10 mouse cellular contexts compared by ENCODE assay signal in the genomic region with DNA sequence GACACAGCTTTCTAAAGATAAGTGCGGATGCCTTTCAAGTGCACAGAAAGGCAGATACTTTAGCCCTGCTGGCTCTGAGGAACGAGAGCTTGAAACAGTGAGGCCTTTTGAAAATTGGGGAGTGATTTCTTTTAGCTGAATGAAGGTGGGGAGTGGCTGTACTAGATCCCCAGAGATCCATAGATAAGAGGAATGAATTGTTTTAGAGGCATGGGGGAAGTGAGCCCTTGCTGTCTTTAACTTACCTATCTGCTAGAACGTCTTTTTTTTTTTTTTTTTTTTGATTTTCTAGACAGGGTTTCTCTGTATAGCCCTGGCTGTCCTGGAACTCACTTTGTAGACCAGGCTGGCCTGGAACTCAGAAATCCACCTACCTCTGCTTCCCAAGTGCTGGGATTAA. TPM values are rescaled to one million over a fixed set of nuclear protein-coding genes. Genes with fewer than 3 reads are reported as not detected.
A peak's percentile ranks its signal among the peaks of the same experiment; 100 is the strongest.
DNase-seq lines count a peak whose midpoint lies in the region; ATAC-seq lines count a peak whose summit lies in the region.
"Had no signal": no experiment of that assay in that cellular context is flagged by ENCODE, and none has a peak within 500 bp of the region (broad histone marks: within the 10 kb centered on the region; RNA-seq: fewer than 3 reads in every experiment).

No protein-coding gene starts in this region.

- peaks cover 33% of the 10 kb centered on the region for H3K4me1 ChIP-seq in heart, embryonic 16.5 days (ENCODE audit: control insufficient read depth, insufficient read depth, low read length)
- peaks cover 26% of the 10 kb centered on the region for H3K4me1 ChIP-seq in embryonic facial prominence, embryonic 10.5 days
- peaks cover 22% of the 10 kb centered on the region for H3K4me1 ChIP-seq in hindbrain, embryonic 12.5 days
- peaks cover 23% of the 10 kb centered on the region for H3K4me1 ChIP-seq in midbrain, embryonic 14.5 days (ENCODE audit: control insufficient read depth, insufficient read depth, low read length)

- intact Hi-C loops in heart, postnatal 14 days (cut with DNase I), result no loop called here

- peak overlapping the region; percentile 87 for H3K4me2 ChIP-seq in heart, embryonic 16.5 days (ENCODE audit: low read depth, low read length)
- H3K4me2 ChIP-seq in hindbrain, embryonic 12.5 days (replicated peaks), result peak overlapping the region; percentile 60
- H3K4me2 ChIP-seq in midbrain, embryonic 14.5 days (ENCODE audit: low read length), result peak overlapping the region; percentile 39

- peak overlapping the region; percentile 48 for H3K4me3 ChIP-seq in heart, embryonic 16.5 days (ENCODE audit: low read length)
- peak overlapping the region; percentile 81; the same call in 1 of the 2 replicates for H3K4me3 ChIP-seq in embryonic facial prominence, embryonic 10.5 days
- 0 out of 2 replicates have a peak overlapping the region, but pooled peaks have one; percentile 1 for H3K4me3 ChIP-seq in hindbrain, embryonic 12.5 days
- peak overlapping the region; percentile 10; the same call in 1 of the 2 replicates for H3K4me3 ChIP-seq in midbrain, embryonic 14.5 days (replicated peaks; ENCODE audit: low read depth, low read length)

- no peaks in the 10 kb centered on the region for H3K27me3 ChIP-seq in heart, embryonic 16.5 days (ENCODE audit: control insufficient read depth, insufficient read depth, low read length)
- H3K27me3 ChIP-seq in embryonic facial prominence, embryonic 10.5 days (replicated peaks; ENCODE audit: low read depth, poor library complexity, severe bottlenecking), result no peaks in the 10 kb centered on the region
- no peaks in the 10 kb centered on the region for H3K27me3 ChIP-seq in hindbrain, embryonic 12.5 days
- H3K27me3 ChIP-seq in midbrain, embryonic 14.5 days (ENCODE audit: control insufficient read depth, insufficient read depth, low read length), result no peaks in the 10 kb centered on the region

- WGBS in heart, embryonic 16.5 days, result 18% methylated on average over 3 of the region's 3 CpGs
- 45% methylated on average over 3 of the region's 3 CpGs for WGBS in embryonic facial prominence, embryonic 10.5 days
- WGBS in hindbrain, embryonic 12.5 days, result 66% methylated on average over 3 of the region's 3 CpGs
- WGBS in midbrain, embryonic 14.5 days, result 52% methylated on average over 3 of the region's 3 CpGs

- H3K36me3 ChIP-seq in heart, embryonic 16.5 days (ENCODE audit: control insufficient read depth, insufficient read depth), result no peaks in the 10 kb centered on the region
- peaks cover 36% of the 10 kb centered on the region for H3K36me3 ChIP-seq in embryonic facial prominence, embryonic 10.5 days (replicated peaks)
- H3K36me3 ChIP-seq in hindbrain, embryonic 12.5 days, result 0 out of 2 replicates have a peak, but pooled peaks cover 2% of the 10 kb centered on the region
- 0 out of 2 replicates have a peak, but pooled peaks cover 3% of the 10 kb centered on the region for H3K36me3 ChIP-seq in midbrain, embryonic 14.5 days (ENCODE audit: control insufficient read depth, insufficient read depth, low read length)

- DNase-seq in heart, postnatal 14 days, result no peak
- DNase-seq in embryonic facial prominence, embryonic 10.5 days (ENCODE audit: low spot score), result no peak
- no peak for DNase-seq in midbrain, embryonic 14.5 days
- DNase-seq in thymus, postnatal 4 days, result no peak
- DNase-seq in right cerebral cortex, postnatal 10 days (ENCODE audit: low spot score in 2 of 2), result no peak
- DNase-seq: adrenal gland, postnatal 25 days; embryo, embryonic 11 days had no signal

- peak overlapping the region; percentile 67 for H3K9ac ChIP-seq in heart, embryonic 16.5 days (ENCODE audit: low read length)
- H3K9ac ChIP-seq in hindbrain, embryonic 12.5 days, result peak overlapping the region; percentile 39; the same call in 1 of the 2 replicates
- H3K9ac ChIP-seq in midbrain, embryonic 14.5 days (replicated peaks; ENCODE audit: low read length), result no peak overlapping the region

- no peak for ATAC-seq in heart, embryonic 16.5 days (replicated peaks; ENCODE audit: extremely low read depth, insufficient read depth, low FRiP score)
- ATAC-seq in hindbrain, embryonic 12.5 days (ENCODE audit: low FRiP score), result no peak
- ATAC-seq in midbrain, embryonic 14.5 days (ENCODE audit: low FRiP score, low TSS enrichment), result no peak
- no peak for ATAC-seq in megakaryocyte progenitor cell, adult 5-6 weeks (replicated peaks; ENCODE audit: poor library complexity)

- H3K9me3 ChIP-seq in heart, embryonic 16.5 days (replicated peaks; ENCODE audit: control insufficient read depth, low read length), result no peaks in the 10 kb centered on the region
- no peaks in the 10 kb centered on the region for H3K9me3 ChIP-seq in embryonic facial prominence, embryonic 10.5 days
- H3K9me3 ChIP-seq in hindbrain, embryonic 12.5 days (replicated peaks), result no peaks in the 10 kb centered on the region
- H3K9me3 ChIP-seq in midbrain, embryonic 14.5 days (ENCODE audit: control insufficient read depth, low read length), result no peaks in the 10 kb centered on the region

- peak overlapping the region; percentile 84 for H3K27ac ChIP-seq in heart, embryonic 16.5 days (ENCODE audit: low read length)
- H3K27ac ChIP-seq in embryonic facial prominence, embryonic 10.5 days (replicated peaks), result no peak overlapping the region
- H3K27ac ChIP-seq in hindbrain, embryonic 12.5 days, result no peak overlapping the region
- H3K27ac ChIP-seq in midbrain, embryonic 14.5 days (replicated peaks; ENCODE audit: low read depth, low read length), result no peak overlapping the region

RNA-seq across cellular contexts. Expression of gene Fam222b, which starts 2.6 kb away (rescaled TPM):
- polyA plus RNA-seq in heart, embryonic 16.5 days (2015; fragmentation: Nextera tagmentation; extraction: Ambion mirVana), result 14.9 and 15.2 TPM in 2 replicates
- 10 to 100 TPM; 14.4 to 14.6 TPM for total RNA-seq in heart, postnatal 14 days (2021)
- polyA plus RNA-seq in embryonic facial prominence, embryonic 10.5 days (2016; fragmentation: Nextera tagmentation; extraction: Ambion mirVana), result 28.2 and 29.9 TPM in 2 replicates
- 24.3 and 28.0 TPM in 2 replicates for polyA plus RNA-seq in hindbrain, embryonic 12.5 days (2016; fragmentation: Nextera tagmentation; extraction: Ambion mirVana)
- polyA plus RNA-seq in midbrain, embryonic 14.5 days (2014; fragmentation: Nextera tagmentation; extraction: Ambion mirVana), result 29.3 and 30.4 TPM in 2 replicates
- 20.3 and 20.6 TPM in 2 replicates for total RNA-seq in megakaryocyte progenitor cell, adult 5-6 weeks (2015)
- 5.7 and 6.0 TPM in 2 replicates for total RNA-seq in megakaryocyte progenitor cell, adult 5-6 weeks (2017)

RNA-seq across cellular contexts. Expression of gene Eral1, which starts 16.9 kb away (rescaled TPM):
- polyA plus RNA-seq in heart, embryonic 16.5 days (2015; fragmentation: Nextera tagmentation; extraction: Ambion mirVana), result 27.6 TPM in 2 replicates
- 10 to 100 TPM; 22.2 to 25.6 TPM for total RNA-seq in heart, postnatal 14 days (2021)
- 40.9 and 41.5 TPM in 2 replicates for polyA plus RNA-seq in embryonic facial prominence, embryonic 10.5 days (2016; fragmentation: Nextera tagmentation; extraction: Ambion mirVana)
- 31.5 and 31.8 TPM in 2 replicates for polyA plus RNA-seq in hindbrain, embryonic 12.5 days (2016; fragmentation: Nextera tagmentation; extraction: Ambion mirVana)
- 33.2 and 35.8 TPM in 2 replicates for polyA plus RNA-seq in midbrain, embryonic 14.5 days (2014; fragmentation: Nextera tagmentation; extraction: Ambion mirVana)
- total RNA-seq in megakaryocyte progenitor cell, adult 5-6 weeks (2015), result 22.3 and 23.8 TPM in 2 replicates
- 25.0 and 26.2 TPM in 2 replicates for total RNA-seq in megakaryocyte progenitor cell, adult 5-6 weeks (2017)

RNA-seq across cellular contexts. Expression of gene Flot2, which starts 59.3 kb away (rescaled TPM):
- polyA plus RNA-seq in heart, embryonic 16.5 days (2015; fragmentation: Nextera tagmentation; extraction: Ambion mirVana), result 109 and 112 TPM in 2 replicates
- total RNA-seq in heart, postnatal 14 days (2021), result 10 to 100 TPM; 66.2 to 69.1 TPM
- polyA plus RNA-seq in embryonic facial prominence, embryonic 10.5 days (2016; fragmentation: Nextera tagmentation; extraction: Ambion mirVana), result 57.8 and 60.9 TPM in 2 replicates
- 65.2 and 73.2 TPM in 2 replicates for polyA plus RNA-seq in hindbrain, embryonic 12.5 days (2016; fragmentation: Nextera tagmentation; extraction: Ambion mirVana)
- 57.4 and 64.8 TPM in 2 replicates for polyA plus RNA-seq in midbrain, embryonic 14.5 days (2014; fragmentation: Nextera tagmentation; extraction: Ambion mirVana)
- total RNA-seq in megakaryocyte progenitor cell, adult 5-6 weeks (2015), result 48.8 and 50.2 TPM in 2 replicates
- total RNA-seq in megakaryocyte progenitor cell, adult 5-6 weeks (2017), result 71.5 and 75.5 TPM in 2 replicates

Comparison
In these comparisons a context has a peak if more than half of its experiments do, and no peak if none do; other contexts are left out.
1. H3K4me3 ChIP-seq: peak in every context shown above with its lines; median percentile 81 in embryonic facial prominence, embryonic 10.5 days; 48 in heart, embryonic 16.5 days; 10 in midbrain, embryonic 14.5 days; 1 in hindbrain, embryonic 12.5 days.